Mouse (Mus musculus) liver, adult 2 months (tissue): ENCODE data around the gene Tdrd3. TPM values are rescaled to one million over a fixed set of nuclear protein-coding genes. Genes with fewer than 3 reads are reported as not detected.

Experiments used
- DNase-seq: peaks from one replicate; pipeline ENCODE4 v3.0.0-alpha.2; 2011; ENCODE audit warnings: low read depth, low spot score; ENCODE audit errors: extremely low read depth
- H3K27ac ChIP-seq: fragments of 200-500 bp; replicated peaks from 2 replicates; pipeline ENCODE4 v1.5.1; 2012; ENCODE audit warnings: low read depth, mild to moderate bottlenecking, control low read depth, inconsistent platforms, low read length; ENCODE audit not compliant: insufficient read depth
- H3K27me3 ChIP-seq: fragments of 200-500 bp; 2 replicates; pipeline ENCODE4 v1.6.1; 2012; ENCODE audit warnings: mild to moderate bottlenecking, moderate library complexity, low read length, inconsistent platforms; ENCODE audit not compliant: control insufficient read depth, insufficient read depth
- H3K36me3 ChIP-seq: fragments of 200-500 bp; 2 replicates; pipeline ENCODE4 v1.6.1; 2012; ENCODE audit warnings: low read length, inconsistent platforms; ENCODE audit not compliant: control insufficient read depth, insufficient read depth
- H3K4me1 ChIP-seq: fragments of 200-500 bp; 2 replicates; pipeline ENCODE4 v1.6.1; 2011; ENCODE audit warnings: low read length; ENCODE audit not compliant: control insufficient read depth, insufficient read depth
- H3K4me3 ChIP-seq: fragments of 200-500 bp; 2 replicates; pipeline ENCODE4 v1.5.1; 2011; ENCODE audit warnings: low read depth, mild to moderate bottlenecking, control low read depth, low read length, moderate library complexity; ENCODE audit not compliant: insufficient read depth
- H3K79me2 ChIP-seq: fragments of 200-500 bp; 2 replicates; pipeline ENCODE4 v1.6.1; 2012; ENCODE audit warnings: inconsistent platforms, mild to moderate bottlenecking, low read length, moderate library complexity; ENCODE audit not compliant: control insufficient read depth, insufficient read depth
- H3K9ac ChIP-seq: fragments of 200-500 bp; 2 replicates; pipeline ENCODE4 v1.6.1; 2012; ENCODE audit warnings: low read depth, mild to moderate bottlenecking, control low read depth, inconsistent platforms, low read length
- CTCF ChIP-seq: fragments of 200-500 bp; IDR thresholded peaks from 2 replicates; pipeline ENCODE4 v1.5.1; 2011; ENCODE audit warnings: low read depth, low read length, control low read depth
- POLR2A ChIP-seq: fragments of 200-500 bp; IDR thresholded peaks from 2 replicates; pipeline ENCODE4 v1.6.1; 2011; ENCODE audit warnings: low read length, control low read depth; ENCODE audit not compliant: insufficient read depth; ENCODE audit errors: extremely low read depth
- WGBS: fragments of 180-500 bp; shearing (Covaris S2); methylation state at CpG from one replicate; pipeline ENCODE4 v1.1.7; 2018; 5-methylcytosine and 5-hydroxymethylcytosine counted together
- polyA plus RNA-seq: library from polyadenylated mRNA; depleted of rRNA; stranded (reverse); fragments of >200 nt; gene quantifications from 2 replicates; pipeline ENCODE4 v1.2.3, GENCODE M21; 2012
- total RNA-seq: library from RNA; depleted of rRNA; stranded (reverse); fragments of >200 nt; gene quantifications from 2 replicates; pipeline ENCODE4 v1.2.3, GENCODE M21; 2014

Gene Tdrd3
- total and polyA plus RNA-seq, 2 experiments = 1.1 to 9.7 TPM

GRCm38 (mm10) chr14:87572453-87572852, 156.0 kb downstream of the Tdrd3 start:
- no peaks in the 10 kb centered on the region for H3K27me3 ChIP-seq
- no peak for DNase-seq
- TF ChIP-seq CTCF (no peak), POLR2A (no peak)
- H3K36me3 ChIP-seq = no peaks in the 10 kb centered on the region
- no peaks in the 10 kb centered on the region for H3K79me2 ChIP-seq
- 62% methylated on average over 5 of the region's 5 CpGs for WGBS
- no peak overlapping the region for H3K27ac ChIP-seq
- H3K4me1 ChIP-seq = no peaks in the 10 kb centered on the region
- H3K4me3 ChIP-seq = no peak overlapping the region
- no peak overlapping the region for H3K9ac ChIP-seq

DNA sequence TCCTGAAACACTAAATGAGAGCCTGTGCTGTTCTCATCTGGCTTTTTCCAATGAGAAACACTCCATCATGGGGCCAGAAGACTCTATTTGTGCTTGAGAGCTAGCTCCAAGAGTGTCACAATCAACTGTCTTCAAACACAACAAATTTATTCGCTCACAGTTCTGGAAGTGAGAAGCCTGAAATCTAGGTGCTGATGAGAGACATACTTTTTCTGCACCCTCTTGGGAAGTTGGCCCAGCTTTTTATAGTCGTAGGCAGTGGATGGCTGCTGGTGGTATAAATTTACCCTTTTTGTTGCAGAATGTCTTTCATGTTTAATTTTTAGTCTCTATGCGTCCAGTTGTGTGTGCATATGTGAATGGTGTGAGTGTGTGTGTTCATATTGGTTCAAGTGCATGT, 166.2 kb downstream of the Tdrd3 start:
- 80% methylated on average over 3 of the region's 3 CpGs for WGBS
- Histone ChIP-seq H3K79me2 (no peaks in the 10 kb centered on the region), H3K27me3 (no peaks in the 10 kb centered on the region), H3K36me3 (no peaks in the 10 kb centered on the region), H3K4me1 (no peaks in the 10 kb centered on the region), H3K4me3 (no peak overlapping the region), H3K9ac (no peak overlapping the region), H3K27ac (no peak overlapping the region)
- DNase-seq = no peak
- TF ChIP-seq POLR2A (no peak), CTCF (no peak)
